11 mouse cellular contexts compared by ENCODE assay signal in the genomic region with DNA sequence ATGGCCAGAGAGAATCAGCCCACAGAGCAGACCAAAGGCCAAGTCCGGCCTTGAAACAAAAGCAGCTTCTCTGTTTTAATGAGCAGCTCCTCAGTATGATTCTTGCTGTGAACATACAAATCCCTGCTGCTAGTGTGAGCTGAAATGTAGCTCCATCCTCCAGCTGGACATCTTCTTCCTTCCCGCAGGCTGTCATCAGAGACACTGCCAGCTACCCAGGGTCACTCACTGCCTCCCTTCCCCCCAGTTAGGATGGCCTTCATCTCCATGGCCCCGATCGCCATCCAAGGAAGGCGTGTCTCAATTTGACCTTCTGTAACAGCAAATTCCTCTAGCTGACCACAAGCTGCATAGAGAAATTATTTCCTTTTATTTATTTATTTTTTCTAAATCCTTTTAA. TPM values are rescaled to one million over a fixed set of nuclear protein-coding genes. Genes with fewer than 3 reads are reported as not detected.
DNase-seq lines count a peak whose midpoint lies in the region; ATAC-seq and TF ChIP-seq lines count a peak whose summit lies in the region.
"Had no signal": no experiment of that assay in that cellular context is flagged by ENCODE, and none has a peak within 500 bp of the region (broad histone marks: within the 10 kb centered on the region; RNA-seq: fewer than 3 reads in every experiment).

No protein-coding gene starts in this region.

- H3K4me1 ChIP-seq in cerebellum, adult 2 months (ENCODE audit: control insufficient read depth, insufficient read depth, low read length): peaks cover 9% of the 10 kb centered on the region
- H3K4me1 ChIP-seq in kidney, postnatal 0 days (replicated peaks; ENCODE audit: insufficient read depth, low read length): peaks cover 5% of the 10 kb centered on the region; the same call in 1 of the 2 replicates
- peaks cover 6% of the 10 kb centered on the region; the same call in 1 of the 2 replicates for H3K4me1 ChIP-seq in forebrain, embryonic 12.5 days

- no peaks in the 10 kb centered on the region for H3K9me3 ChIP-seq in kidney, postnatal 0 days (replicated peaks; ENCODE audit: low read length)
- H3K9me3 ChIP-seq in forebrain, embryonic 12.5 days: no peaks in the 10 kb centered on the region
- H3K9me3 ChIP-seq: midbrain, embryonic 12.5 days had no signal

- TF ChIP-seq POLR2A in cerebellum, adult 2 months (IDR thresholded peaks at IDR 0.05; ENCODE audit: borderline replicate concordance, insufficient read depth, low read length): no peak

- no peaks in the 10 kb centered on the region for H3K27me3 ChIP-seq in cerebellum, adult 2 months (ENCODE audit: control insufficient read depth, insufficient read depth, low read length)
- H3K27me3 ChIP-seq in kidney, postnatal 0 days (ENCODE audit: insufficient read depth, low read length): no peaks in the 10 kb centered on the region
- peaks cover 12% of the 10 kb centered on the region; the same call in 1 of the 2 replicates for H3K27me3 ChIP-seq in forebrain, embryonic 12.5 days

- 11% methylated on average over 5 of the region's 5 CpGs for WGBS in cerebellum, adult 2 months
- 42% methylated on average over 5 of the region's 5 CpGs for WGBS in kidney, postnatal 0 days
- 88% methylated on average over 5 of the region's 5 CpGs for WGBS in forebrain, embryonic 12.5 days

- TF ChIP-seq CTCF in cerebellum, adult 2 months (IDR thresholded peaks at IDR 0.05; ENCODE audit: borderline replicate concordance, insufficient read depth, low read depth, low read length): no peak
- TF ChIP-seq CTCF in kidney, postnatal 0 days (IDR thresholded peaks at IDR 0.05; ENCODE audit: low read depth): no peak

- H3K4me3 ChIP-seq in cerebellum, adult 2 months (replicated peaks; ENCODE audit: insufficient read depth, low read depth, low read length): no peak overlapping the region
- H3K4me3 ChIP-seq in kidney, postnatal 0 days (replicated peaks; ENCODE audit: low read depth, low read length): no peak overlapping the region
- H3K4me3 ChIP-seq in forebrain, embryonic 12.5 days (replicated peaks): no peak overlapping the region
- H3K4me3 ChIP-seq: erythroblast, embryonic 14.5 days; midbrain, embryonic 12.5 days had no signal

- no peaks in the 10 kb centered on the region for H3K36me3 ChIP-seq in kidney, postnatal 0 days (ENCODE audit: insufficient read depth, low read length)
- no peaks in the 10 kb centered on the region for H3K36me3 ChIP-seq in forebrain, embryonic 12.5 days (replicated peaks)
- H3K36me3 ChIP-seq: midbrain, embryonic 12.5 days had no signal

- H3K4me2 ChIP-seq in kidney, postnatal 0 days (ENCODE audit: low read length): no peak overlapping the region
- H3K4me2 ChIP-seq in forebrain, embryonic 12.5 days: no peak overlapping the region
- H3K4me2 ChIP-seq: midbrain, embryonic 12.5 days had no signal

- intact Hi-C loops in heart, postnatal 25 days (cut with DNase I): no loop called here

- DNase-seq in heart, adult 8-10 months (ENCODE audit: low spot score): peak; percentile 27
- no peak for DNase-seq in heart, postnatal 25 days (ENCODE audit: low spot score)
- DNase-seq in cerebellum, adult 2 months: peak; percentile 64 to 83
- peak; percentile 89 for DNase-seq in kidney, postnatal 0 days (ENCODE audit: low spot score)
- peak; percentile 22 for DNase-seq in ovary, postnatal 14 days (ENCODE audit: low spot score)
- DNase-seq in left cerebral cortex, adult 11 months (ENCODE audit: low spot score): no peak
- no peak for DNase-seq in embryo, embryonic 10.5 days (ENCODE audit: low spot score)

- H3K9ac ChIP-seq in kidney, postnatal 0 days (ENCODE audit: low read depth, low read length): no peak overlapping the region
- no peak overlapping the region for H3K9ac ChIP-seq in forebrain, embryonic 12.5 days
- H3K9ac ChIP-seq: midbrain, embryonic 12.5 days had no signal

- ATAC-seq in kidney, postnatal 0 days (replicated peaks; ENCODE audit: low FRiP score, low read depth): peak; percentile 31; the same call in 1 of the 2 replicates
- ATAC-seq in forebrain, embryonic 12.5 days (ENCODE audit: low FRiP score): no peak
- ATAC-seq: CD4-positive, CD25-positive, alpha-beta regulatory T cell, adult 4 months had no signal

- no peak overlapping the region for H3K27ac ChIP-seq in cerebellum, adult 2 months (ENCODE audit: insufficient read depth, low read length)
- H3K27ac ChIP-seq in kidney, postnatal 0 days: 0 out of 2 replicates have a peak overlapping the region, but pooled peaks have one; percentile 48
- H3K27ac ChIP-seq in forebrain, embryonic 12.5 days: no peak overlapping the region
- H3K27ac ChIP-seq: midbrain, embryonic 12.5 days had no signal

RNA-seq across cellular contexts. Expression of a gene that starts 32.4 kb away (rescaled TPM):
- 10 to 100 TPM; 71.7 to 84.5 (median 73.3) TPM for total RNA-seq in heart, adult 8-10 months (2022)
- 10 to 100 TPM; 64.4 to 66.1 TPM for total RNA-seq in heart, postnatal 25 days (2021)
- 30.0 TPM in 2 replicates for polyA plus RNA-seq in cerebellum, adult 2 months (2012; rRNA removed)
- 25.8 and 29.3 TPM in 2 replicates for polyA plus RNA-seq in kidney, postnatal 0 days (2015; fragmentation: Nextera tagmentation; extraction: Ambion mirVana)
- 65.6 and 82.4 TPM in 2 replicates for polyA plus RNA-seq in forebrain, embryonic 12.5 days (2016; fragmentation: Nextera tagmentation; extraction: Ambion mirVana)

Comparison
In these comparisons a context has a peak if more than half of its experiments do, and no peak if none do; other contexts are left out.
1. DNase-seq: peak in heart, adult 8-10 months (single experiment), cerebellum, adult 2 months (2 of 2), kidney, postnatal 0 days (single experiment) and ovary, postnatal 14 days (single experiment); none in heart, postnatal 25 days (single experiment), left cerebral cortex, adult 11 months (single experiment) and embryo, embryonic 10.5 days (single experiment).